Mouse (Mus musculus) heart, embryonic 11.5 days (tissue): Measurements from ENCODE around the gene Aifm2. TPM values are rescaled to one million over a fixed set of nuclear protein-coding genes. Genes with fewer than 3 reads are reported as not detected.

Experiments used
- ATAC-seq: fragments of 200-750 bp; cut with Nextera tagmentation; replicated peaks from 2 replicates; pipeline ENCODE4 v1.8.0; 2017; ENCODE audit warnings: moderate library complexity; ENCODE audit not compliant: insufficient number of reproducible peaks, low FRiP score, low TSS enrichment
- H3K27ac ChIP-seq: fragments of 300-500 bp; sonication (generic); 2 replicates; pipeline ENCODE4 v1.5.1; 2014; ENCODE audit warnings: mild to moderate bottlenecking, low read depth, low read length
- H3K27me3 ChIP-seq: fragments of 300-500 bp; sonication (generic); 2 replicates; pipeline ENCODE4 v1.6.1; 2014; ENCODE audit warnings: mild to moderate bottlenecking, low read length, mixed read lengths; ENCODE audit not compliant: control insufficient read depth, insufficient read depth
- H3K36me3 ChIP-seq: fragments of 300-500 bp; sonication (generic); 2 replicates; pipeline ENCODE4 v1.6.1; 2014; ENCODE audit warnings: mild to moderate bottlenecking, low read length, moderate library complexity, mixed read lengths; ENCODE audit not compliant: control insufficient read depth, insufficient read depth
- H3K4me1 ChIP-seq: fragments of 300-500 bp; sonication (generic); 2 replicates; pipeline ENCODE4 v1.6.1; 2014; ENCODE audit warnings: low read length; ENCODE audit not compliant: control insufficient read depth, insufficient read depth
- H3K4me2 ChIP-seq: fragments of 300-500 bp; sonication (generic); 2 replicates; pipeline ENCODE4 v1.6.1; 2014; ENCODE audit warnings: mild to moderate bottlenecking, moderate library complexity
- H3K4me3 ChIP-seq: fragments of 300-500 bp; sonication (generic); 2 replicates; pipeline ENCODE4 v1.5.1; 2014; ENCODE audit warnings: low read depth, low read length
- H3K9ac ChIP-seq: fragments of 300-500 bp; sonication (generic); 2 replicates; pipeline ENCODE4 v1.6.1; 2014; ENCODE audit warnings: mild to moderate bottlenecking, low read depth, low read length, moderate library complexity
- H3K9me3 ChIP-seq: fragments of 300-500 bp; sonication (generic); replicated peaks from 2 replicates; pipeline ENCODE4 v1.6.1; 2016; ENCODE audit warnings: low read length; ENCODE audit not compliant: control insufficient read depth
- WGBS: fragments of 180-500 bp; shearing (Covaris S2); extraction: QIAGEN DNeasy Blood & Tissue Kit; methylation state at CpG from one replicate; pipeline ENCODE4 v1.1.7; 2014; ENCODE audit not compliant: insufficient replicate concordance; 5-methylcytosine and 5-hydroxymethylcytosine counted together
- polyA plus RNA-seq: library from polyadenylated mRNA; unstranded; fragments of >200 nt; fragmentation: Nextera tagmentation; extraction: Ambion mirVana; gene quantifications from 2 replicates; pipeline ENCODE4 v1.2.1, GENCODE M21; 2014

The Aifm2 gene
- polyA plus RNA-seq: 15.6 and 18.9 TPM in 2 replicates

DNA sequence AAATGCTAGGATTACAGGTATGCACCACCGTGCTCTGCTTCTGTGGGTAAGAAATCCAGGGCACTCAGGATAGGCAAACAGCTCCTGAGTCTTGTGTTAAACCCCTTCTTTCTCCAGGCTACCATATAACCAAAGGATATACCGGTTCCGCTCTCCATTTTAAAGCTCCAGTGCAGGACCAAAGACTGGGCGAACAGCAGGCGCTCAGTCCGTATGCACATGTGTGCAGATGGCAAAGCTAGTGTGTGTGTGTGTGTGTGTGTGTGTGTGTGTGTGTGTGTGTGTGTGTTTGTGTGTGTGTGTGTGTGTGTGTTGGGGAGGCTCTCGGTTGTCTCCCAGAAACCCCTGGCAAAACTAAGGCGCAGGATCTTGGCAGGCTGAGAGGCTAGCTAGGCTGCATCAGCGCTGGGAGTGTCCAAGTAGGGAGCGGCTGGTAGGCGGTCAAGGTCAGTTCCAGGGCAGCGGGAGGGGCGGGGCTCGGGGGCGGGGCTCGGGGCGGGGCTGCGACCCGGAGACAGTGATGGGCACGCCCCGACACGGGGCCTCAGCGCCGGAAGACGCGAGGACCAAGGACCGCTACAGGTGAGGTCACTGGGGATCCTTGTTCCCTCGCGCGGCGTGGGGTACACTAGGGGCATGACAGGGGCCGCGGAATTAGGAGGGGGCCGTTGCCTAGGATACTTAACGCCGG, at the start of gene Aifm2:
Gene Aifm2, plus strand, starts transcription at position 493 of the 691 bp plus-strand sequence.
- Histone ChIP-seq H3K36me3 (no peaks in the 10 kb centered on the region), H3K4me1 (peaks cover 6% of the 10 kb centered on the region; the same call in 1 of the 2 replicates), H3K9ac (peak within 1 kb of the TSS; percentile 75), H3K4me3 (peak within 1 kb of the TSS; percentile 67), H3K9me3 (no peaks in the 10 kb centered on the region), H3K27ac (peak within 1 kb of the TSS; percentile 12; the same call in 1 of the 2 replicates), H3K27me3 (no peaks in the 10 kb centered on the region; the same call in 1 of the 2 replicates), H3K4me2 (peak within 1 kb of the TSS; percentile 93)
- 13% methylated on average over 34 of the region's 36 CpGs for WGBS
- peak; percentile 89 for ATAC-seq

DNA sequence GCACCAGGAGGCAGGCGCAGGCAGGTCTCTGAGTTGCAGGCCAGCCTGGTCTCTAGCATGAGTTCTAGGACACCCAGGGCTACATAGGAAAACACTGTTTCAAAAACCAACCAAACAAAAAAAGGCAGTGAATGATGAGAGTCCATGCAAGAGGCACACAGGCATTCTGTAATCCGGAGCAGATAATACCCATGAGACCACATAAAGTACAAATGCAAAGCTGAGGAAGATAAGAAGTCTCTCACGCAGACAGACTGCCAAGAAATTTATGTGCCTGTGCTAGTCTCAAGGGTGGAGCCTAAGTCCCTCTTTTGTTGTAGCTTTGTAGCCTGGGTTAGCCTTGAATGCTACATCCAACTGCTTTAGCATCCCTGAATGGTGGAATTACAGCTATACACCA, 49.4 kb upstream of the Aifm2 start:
- Histone ChIP-seq H3K4me2 (no peak overlapping the region), H3K4me1 (0 out of 2 replicates have a peak, but pooled peaks cover 3% of the 10 kb centered on the region), H3K9ac (no peak overlapping the region), H3K9me3 (no peaks in the 10 kb centered on the region), H3K4me3 (no peak overlapping the region), H3K36me3 (peaks cover 35% of the 10 kb centered on the region), H3K27me3 (no peaks in the 10 kb centered on the region), H3K27ac (no peak overlapping the region)
- no peak for ATAC-seq
- 76% methylated on average over 3 of the region's 3 CpGs for WGBS

DNA sequence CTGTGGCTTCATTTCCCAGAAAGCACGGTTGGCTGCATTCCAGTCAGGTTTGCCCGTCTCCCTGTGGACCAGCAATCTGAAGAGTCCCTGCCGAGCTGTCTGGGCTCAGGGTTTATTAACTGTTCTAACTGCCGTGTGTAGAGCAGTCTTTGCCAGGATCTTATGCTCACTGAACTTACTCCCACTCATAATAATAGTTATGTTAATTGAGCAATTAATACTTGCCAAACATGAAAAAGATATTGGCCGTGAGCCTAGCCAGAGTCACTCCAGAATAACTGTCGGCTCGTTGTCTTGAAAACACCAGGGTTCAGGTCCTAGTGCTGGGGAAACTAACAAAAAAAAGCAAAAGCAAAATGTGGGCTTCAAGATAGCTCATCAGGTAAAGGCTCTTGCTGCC, 45.8 kb upstream of the Aifm2 start:
- no peak overlapping the region for H3K27ac ChIP-seq
- no peak for ATAC-seq
- no peaks in the 10 kb centered on the region for H3K4me1 ChIP-seq
- peaks cover 34% of the 10 kb centered on the region for H3K36me3 ChIP-seq
- no peak overlapping the region for H3K4me3 ChIP-seq
- no peak overlapping the region for H3K4me2 ChIP-seq
- no peaks in the 10 kb centered on the region for H3K27me3 ChIP-seq
- H3K9me3 ChIP-seq: no peaks in the 10 kb centered on the region
- H3K9ac ChIP-seq: no peak overlapping the region
- 87% methylated on average over 7 of the region's 7 CpGs for WGBS

DNA sequence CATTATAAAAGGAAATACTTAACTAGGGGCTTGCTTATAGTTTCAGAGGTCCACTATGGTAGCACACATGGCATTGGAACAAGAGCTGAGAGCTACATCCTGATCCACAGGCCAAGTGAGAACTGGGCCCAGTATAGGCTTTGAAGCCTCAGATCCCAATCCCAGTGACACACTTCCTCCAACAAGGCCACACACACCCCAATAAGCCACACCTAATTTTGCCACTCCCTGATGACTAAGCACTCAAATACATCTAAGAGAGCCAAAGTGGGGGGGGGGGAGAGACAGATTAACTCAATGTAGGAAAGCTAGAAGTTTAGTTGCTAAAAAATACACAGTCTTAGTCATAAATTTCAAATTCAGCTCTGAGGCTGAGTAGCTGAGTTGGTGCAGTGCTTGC, 45.2 kb upstream of the Aifm2 start:
- Histone ChIP-seq H3K36me3 (peaks cover 32% of the 10 kb centered on the region), H3K4me2 (no peak overlapping the region), H3K9ac (no peak overlapping the region), H3K9me3 (no peaks in the 10 kb centered on the region), H3K27me3 (no peaks in the 10 kb centered on the region), H3K4me1 (no peaks in the 10 kb centered on the region), H3K27ac (no peak overlapping the region), H3K4me3 (no peak overlapping the region)
- ATAC-seq: no peak

DNA sequence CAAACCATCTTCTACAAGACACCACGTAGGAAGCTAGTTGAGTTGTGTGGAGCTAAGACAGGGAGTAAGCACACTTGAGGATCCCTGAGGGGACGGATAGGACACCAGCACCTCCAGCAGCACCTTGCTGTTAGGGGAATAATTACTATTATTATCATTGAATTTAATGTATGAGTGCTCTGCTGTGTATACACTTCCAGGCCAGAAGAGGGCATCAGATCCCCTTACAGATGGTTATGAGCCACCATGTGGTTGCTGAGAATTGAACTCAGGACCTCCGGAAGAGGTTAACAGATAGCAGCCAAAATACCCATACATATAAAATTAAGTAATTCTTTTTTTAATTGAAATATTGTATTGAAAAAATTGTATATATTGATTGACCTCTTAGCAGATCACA, 44.3 kb upstream of the Aifm2 start:
- H3K9ac ChIP-seq: no peak overlapping the region
- 92% methylated on average over 3 of the region's 3 CpGs for WGBS
- peaks cover 34% of the 10 kb centered on the region for H3K36me3 ChIP-seq
- H3K4me3 ChIP-seq: no peak overlapping the region
- H3K27me3 ChIP-seq: no peaks in the 10 kb centered on the region
- no peak for ATAC-seq
- no peaks in the 10 kb centered on the region for H3K9me3 ChIP-seq
- H3K4me1 ChIP-seq: no peaks in the 10 kb centered on the region
- H3K27ac ChIP-seq: no peak overlapping the region
- H3K4me2 ChIP-seq: no peak overlapping the region

DNA sequence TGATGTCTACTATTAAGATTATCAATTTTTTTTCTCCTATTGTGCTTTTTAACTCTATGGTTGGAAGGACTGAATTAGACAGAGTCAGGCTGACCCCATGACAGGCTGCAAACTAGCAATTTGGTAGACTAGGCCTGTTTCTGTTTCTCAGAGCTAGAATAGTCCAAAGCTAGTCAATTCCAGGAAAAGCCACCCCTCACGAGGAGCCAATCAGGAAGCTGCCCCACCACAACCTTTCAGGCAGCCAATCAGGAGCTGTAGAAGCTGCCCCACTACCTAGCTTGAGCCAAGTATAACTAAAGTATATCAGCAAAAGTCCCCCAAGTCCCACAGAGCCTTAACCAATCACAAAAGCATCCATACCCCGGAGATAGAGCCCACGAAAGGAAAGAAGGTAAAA, 39.1 kb upstream of the Aifm2 start:
- H3K4me3 ChIP-seq: no peak overlapping the region
- no peaks in the 10 kb centered on the region for H3K27me3 ChIP-seq
- no peaks in the 10 kb centered on the region for H3K9me3 ChIP-seq
- ATAC-seq: no peak
- H3K36me3 ChIP-seq: peaks cover 14% of the 10 kb centered on the region
- no peak overlapping the region for H3K9ac ChIP-seq
- H3K27ac ChIP-seq: no peak overlapping the region
- no peaks in the 10 kb centered on the region for H3K4me1 ChIP-seq
- no peak overlapping the region for H3K4me2 ChIP-seq
- WGBS: 74% methylated on average over 3 of the region's 3 CpGs

DNA sequence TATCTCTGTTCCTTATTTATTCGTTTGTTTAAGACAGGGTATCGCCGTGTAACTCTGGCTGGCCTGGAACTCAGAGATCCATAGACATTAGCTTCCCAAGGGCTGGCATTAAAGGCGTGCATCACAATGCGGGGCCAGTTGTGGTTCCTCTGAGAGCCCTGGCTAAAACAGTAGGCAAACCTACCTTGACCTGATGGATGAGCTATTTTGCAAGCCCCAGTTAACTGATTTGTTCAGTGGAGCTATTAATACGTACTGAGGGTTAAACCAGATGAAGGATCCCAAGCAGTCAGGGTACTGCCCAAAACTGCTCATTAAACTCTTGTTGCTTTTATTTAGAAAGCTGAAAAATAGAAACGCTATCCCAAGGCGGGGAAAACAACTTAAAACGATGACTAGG, 35.5 kb upstream of the Aifm2 start:
- peak overlapping the region; percentile 94 for H3K9ac ChIP-seq
- peak overlapping the region; percentile 99 for H3K4me3 ChIP-seq
- WGBS: 37% methylated on average over 9 of the region's 9 CpGs
- peak overlapping the region; percentile 79 for H3K4me2 ChIP-seq
- ATAC-seq: no peak
- peaks cover 5% of the 10 kb centered on the region; the same call in 1 of the 2 replicates for H3K36me3 ChIP-seq
- H3K4me1 ChIP-seq: peaks cover 6% of the 10 kb centered on the region
- peak overlapping the region; percentile 89 for H3K27ac ChIP-seq
- H3K9me3 ChIP-seq: no peaks in the 10 kb centered on the region
- no peaks in the 10 kb centered on the region for H3K27me3 ChIP-seq

DNA sequence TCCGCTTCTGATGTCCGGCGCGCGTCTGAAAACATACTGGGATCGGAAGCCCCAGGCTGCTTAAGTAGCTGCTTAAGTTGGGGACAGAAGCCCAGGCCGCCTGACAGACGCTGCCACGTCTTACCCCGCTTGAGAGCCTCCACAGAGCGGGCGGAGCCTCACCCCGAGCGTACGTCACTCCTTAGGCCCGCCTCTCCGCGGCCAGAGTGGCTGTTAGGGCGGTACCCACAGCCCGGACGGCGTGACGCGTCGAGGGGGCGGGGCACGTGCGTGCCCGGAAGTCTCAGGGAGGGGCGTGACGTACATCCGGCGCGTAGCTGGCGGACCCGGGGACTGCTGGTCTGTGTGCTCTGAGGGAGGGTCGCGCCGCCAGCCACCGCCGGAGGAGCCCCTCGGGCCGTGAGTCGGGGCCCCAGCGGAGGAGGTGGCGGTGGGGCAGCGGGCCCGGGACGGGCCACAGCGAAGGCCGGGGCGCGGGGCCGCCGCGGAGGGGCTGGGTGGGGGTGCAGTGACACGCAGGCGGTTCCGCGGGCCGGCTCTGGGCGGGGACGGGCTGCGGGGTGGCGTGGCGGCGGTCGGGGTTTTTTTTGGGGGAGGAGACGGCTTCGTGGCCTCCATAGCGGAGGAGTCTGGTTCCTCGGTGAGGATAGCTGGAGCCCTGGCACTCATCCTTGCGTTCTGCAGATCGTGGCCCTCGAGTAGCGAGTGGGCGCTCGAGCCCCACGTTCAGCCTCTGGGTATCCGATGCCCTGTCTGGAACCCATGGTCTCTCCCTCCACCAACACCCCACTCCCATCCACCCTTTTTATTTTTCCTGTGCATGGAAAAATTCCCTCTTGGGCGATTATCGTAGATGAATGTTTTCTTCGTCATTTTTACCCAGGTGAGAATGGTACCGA, 34.8 kb upstream of the Aifm2 start, which contains the start of gene Sar1a:
Gene Sar1a, plus strand, starts transcription at position 285 of the 899 bp plus-strand sequence.
- peaks cover 6% of the 10 kb centered on the region for H3K4me1 ChIP-seq
- WGBS: under 1% methylated on average over 72 of the region's 84 CpGs

More for the DNA sequence above, 34.8 kb upstream of the Aifm2 start, which contains the start of gene Sar1a:
- H3K4me2 ChIP-seq: peak within 1 kb of the TSS; percentile 95
- peak within 1 kb of the TSS; percentile 99 for H3K4me3 ChIP-seq
- ATAC-seq: peak; percentile 100
- H3K9ac ChIP-seq: peak within 1 kb of the TSS; percentile 94
- no peaks in the 10 kb centered on the region for H3K9me3 ChIP-seq
- H3K27me3 ChIP-seq: no peaks in the 10 kb centered on the region
- peak within 1 kb of the TSS; percentile 89 for H3K27ac ChIP-seq
- H3K36me3 ChIP-seq: 0 out of 2 replicates have a peak, but pooled peaks cover 3% of the 10 kb centered on the region
